Mouse (Mus musculus) olfactory bulb, adult 2 months (tissue): ENCODE measurements at regions not wholly inside any gene's neighbourhood (a gene's known extent, or its start where the extent isn't known, plus 50 kb on each side); places are given as distances from the start of the nearest gene placed in this dataset.

Source experiments
- CTCF ChIP-seq: fragments of 200-500 bp; IDR thresholded peaks from 2 replicates; pipeline ENCODE4 v1.5.1; 2012; ENCODE audit warnings: low read depth, mild to moderate bottlenecking, low read length, moderate library complexity; ENCODE audit not compliant: insufficient read depth
- POLR2A ChIP-seq: fragments of 200-500 bp; IDR thresholded peaks from 2 replicates; pipeline ENCODE4 v1.6.1; 2012; ENCODE audit warnings: mild to moderate bottlenecking, low read depth, low read length, moderate library complexity; ENCODE audit not compliant: insufficient read depth

DNA sequence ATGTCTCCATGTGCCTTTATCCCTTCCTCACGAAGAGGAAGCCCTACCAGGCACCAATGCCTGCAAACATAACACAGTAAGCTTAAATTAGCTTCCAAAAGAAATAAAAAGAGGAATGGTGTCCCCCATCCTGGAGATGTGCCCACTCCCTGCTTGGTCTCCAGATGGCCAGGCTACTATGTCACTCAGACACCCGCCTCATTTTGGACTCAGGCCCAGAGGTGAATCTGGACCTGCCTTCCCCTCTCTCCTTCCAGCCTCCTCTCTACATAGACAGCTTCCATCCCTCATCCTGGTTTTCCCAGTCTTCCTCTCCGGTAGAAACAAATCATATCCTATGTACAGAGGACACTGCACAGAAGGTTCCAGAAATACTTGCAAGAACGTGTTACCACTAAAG lies 237.8 kb upstream of the Mocs1 start:
- TF ChIP-seq CTCF (no peak), POLR2A (no peak)
